Mouse (Mus musculus) midbrain, embryonic 11.5 days (tissue): Measurements from ENCODE around the gene Crebl2. TPM values are rescaled to one million over a fixed set of nuclear protein-coding genes. Genes with fewer than 3 reads are reported as not detected.

Experiments used
- ATAC-seq: fragments of 200-750 bp; cut with Nextera tagmentation; 2 replicates; pipeline ENCODE4 v1.8.0; 2017; ENCODE audit warnings: moderate TSS enrichment, moderate library complexity; ENCODE audit not compliant: low FRiP score
- DNase-seq: peaks from one replicate; pipeline ENCODE4 v3.0.0; 2015; ENCODE audit warnings: low spot score; ENCODE audit errors: missing footprints
- H3K27ac ChIP-seq: fragments of 300-500 bp; sonication (generic); 2 replicates; pipeline ENCODE4 v1.5.1; 2014; ENCODE audit warnings: low read depth, low read length
- H3K27me3 ChIP-seq: fragments of 300-500 bp; sonication (generic); 2 replicates; pipeline ENCODE4 v1.6.1; 2014; ENCODE audit warnings: mild to moderate bottlenecking, low read length, moderate library complexity, mixed read lengths; ENCODE audit not compliant: control insufficient read depth, insufficient read depth
- H3K36me3 ChIP-seq: fragments of 300-500 bp; sonication (generic); 2 replicates; pipeline ENCODE4 v1.6.1; 2014; ENCODE audit warnings: mild to moderate bottlenecking, low read length, moderate library complexity, mixed read lengths; ENCODE audit not compliant: control insufficient read depth, insufficient read depth
- H3K4me1 ChIP-seq: fragments of 300-500 bp; sonication (generic); 2 replicates; pipeline ENCODE4 v1.6.1; 2014; ENCODE audit warnings: low read length; ENCODE audit not compliant: control insufficient read depth, insufficient read depth
- H3K4me2 ChIP-seq: fragments of 300-500 bp; sonication (generic); 2 replicates; pipeline ENCODE4 v1.6.1; 2014; ENCODE audit warnings: mild to moderate bottlenecking, moderate library complexity
- H3K4me3 ChIP-seq: fragments of 300-500 bp; sonication (generic); 2 replicates; pipeline ENCODE4 v1.5.1; 2014; ENCODE audit warnings: low read depth, low read length
- H3K9ac ChIP-seq: fragments of 300-500 bp; sonication (generic); 2 replicates; pipeline ENCODE4 v1.6.1; 2014; ENCODE audit warnings: low read length
- H3K9me3 ChIP-seq: fragments of 300-500 bp; sonication (generic); 2 replicates; pipeline ENCODE4 v1.6.1; 2016; ENCODE audit warnings: low read length; ENCODE audit not compliant: control insufficient read depth
- WGBS: fragments of 180-500 bp; shearing (Covaris S2); extraction: QIAGEN DNeasy Blood & Tissue Kit; methylation state at CpG from one replicate; pipeline ENCODE4 v1.1.7; 2014; 5-methylcytosine and 5-hydroxymethylcytosine counted together
- polyA plus RNA-seq: library from polyadenylated mRNA; unstranded; fragments of >200 nt; fragmentation: Nextera tagmentation; extraction: Ambion mirVana; gene quantifications from 2 replicates; pipeline ENCODE4 v1.2.1, GENCODE M21; 2014

Gene Crebl2
- polyA plus RNA-seq, 1 experiment from 2014 or later: 0.92 TPM

- no peak for DNase-seq
- 67% methylated on average over 1 of the region's 1 CpGs for WGBS
- no peak for ATAC-seq
- Histone ChIP-seq H3K9me3 (no peaks in the 10 kb centered on the region), H3K27me3 (no peaks in the 10 kb centered on the region), H3K4me1 (no peaks in the 10 kb centered on the region), H3K4me2 (no peak overlapping the region), H3K4me3 (no peak overlapping the region), H3K36me3 (no peaks in the 10 kb centered on the region), H3K9ac (no peak overlapping the region), H3K27ac (no peak overlapping the region)
Measured at GRCm38 (mm10) chr6:134813066-134813465, 16.9 kb upstream of the Crebl2 start.

GRCm38 (mm10) chr6:134817051-134817928 is 12.7 kb upstream of the Crebl2 start:
- H3K9me3 ChIP-seq: no peaks in the 10 kb centered on the region
- WGBS: 78% methylated on average over 12 of the region's 12 CpGs
- no peak overlapping the region for H3K9ac ChIP-seq
- no peak overlapping the region for H3K4me2 ChIP-seq
- H3K4me3 ChIP-seq: no peak overlapping the region
- DNase-seq (no peak), ATAC-seq (no peak)
- no peaks in the 10 kb centered on the region for H3K27me3 ChIP-seq
- H3K4me1 ChIP-seq: no peaks in the 10 kb centered on the region
- H3K27ac ChIP-seq: no peak overlapping the region
- no peaks in the 10 kb centered on the region for H3K36me3 ChIP-seq

GRCm38 (mm10) chr6:134819741-134820140 is 10.2 kb upstream of the Crebl2 start:
- H3K9ac ChIP-seq: no peak overlapping the region
- H3K4me1 ChIP-seq: no peaks in the 10 kb centered on the region
- no peaks in the 10 kb centered on the region for H3K9me3 ChIP-seq
- no peak for ATAC-seq
- H3K27ac ChIP-seq: no peak overlapping the region
- no peak overlapping the region for H3K4me3 ChIP-seq
- H3K27me3 ChIP-seq: no peaks in the 10 kb centered on the region
- H3K4me2 ChIP-seq: no peak overlapping the region
- WGBS: 63% methylated on average over 5 of the region's 5 CpGs
- no peaks in the 10 kb centered on the region for H3K36me3 ChIP-seq
- no peak for DNase-seq

GRCm38 (mm10) chr6:134820411-134820810 is 9.5 kb upstream of the Crebl2 start:
- H3K27ac ChIP-seq: no peak overlapping the region
- no peaks in the 10 kb centered on the region for H3K9me3 ChIP-seq
- ATAC-seq: no peak
- H3K4me2 ChIP-seq: no peak overlapping the region
- no peaks in the 10 kb centered on the region for H3K4me1 ChIP-seq
- no peaks in the 10 kb centered on the region for H3K36me3 ChIP-seq
- no peak overlapping the region for H3K9ac ChIP-seq
- H3K27me3 ChIP-seq: no peaks in the 10 kb centered on the region
- 70% methylated on average over 6 of the region's 6 CpGs for WGBS
- DNase-seq: no peak
- H3K4me3 ChIP-seq: no peak overlapping the region

GRCm38 (mm10) chr6:134822844-134823243 is 7.1 kb upstream of the Crebl2 start:
- WGBS: 69% methylated on average over 10 of the region's 10 CpGs
- no peak overlapping the region for H3K4me2 ChIP-seq
- H3K4me3 ChIP-seq: no peak overlapping the region
- no peak overlapping the region for H3K27ac ChIP-seq
- ATAC-seq (no peak), DNase-seq (no peak)
- H3K36me3 ChIP-seq: no peaks in the 10 kb centered on the region
- no peaks in the 10 kb centered on the region for H3K9me3 ChIP-seq
- H3K9ac ChIP-seq: no peak overlapping the region
- no peaks in the 10 kb centered on the region for H3K4me1 ChIP-seq
- no peaks in the 10 kb centered on the region for H3K27me3 ChIP-seq

GRCm38 (mm10) chr6:134830776-134831175 is 822 bp downstream of the Crebl2 start:
- WGBS: 5% methylated on average over 10 of the region's 10 CpGs
- Histone ChIP-seq H3K9me3 (no peaks in the 10 kb centered on the region), H3K27ac (no peak overlapping the region)

GRCm38 (mm10) chr6:134834585-134835251 is 4.8 kb downstream of the Crebl2 start:
- ATAC-seq: no peak
- H3K9me3 ChIP-seq: no peaks in the 10 kb centered on the region
- no peaks in the 10 kb centered on the region for H3K36me3 ChIP-seq
- H3K27me3 ChIP-seq: no peaks in the 10 kb centered on the region
- peaks cover 4% of the 10 kb centered on the region; the same call in 1 of the 2 replicates for H3K4me1 ChIP-seq
- no peak overlapping the region for H3K9ac ChIP-seq
- no peak overlapping the region for H3K4me3 ChIP-seq
- 85% methylated on average over 9 of the region's 9 CpGs for WGBS
- no peak overlapping the region for H3K4me2 ChIP-seq
- no peak for DNase-seq
- H3K27ac ChIP-seq: no peak overlapping the region

More at GRCm38 (mm10) chr6:134830776-134831175, 822 bp downstream of the Crebl2 start:
- Histone ChIP-seq H3K4me1 (peaks cover 11% of the 10 kb centered on the region), H3K9ac (peak overlapping the region; percentile 67), H3K36me3 (no peaks in the 10 kb centered on the region), H3K27me3 (no peaks in the 10 kb centered on the region), H3K4me2 (peak overlapping the region; percentile 66), H3K4me3 (peak overlapping the region; percentile 71)
- ATAC-seq: no peak
- no peak for DNase-seq

- no peak for ATAC-seq
- Histone ChIP-seq H3K9me3 (no peaks in the 10 kb centered on the region), H3K4me1 (no peaks in the 10 kb centered on the region), H3K4me3 (no peak overlapping the region), H3K4me2 (no peak overlapping the region), H3K36me3 (no peaks in the 10 kb centered on the region), H3K27ac (no peak overlapping the region), H3K27me3 (no peaks in the 10 kb centered on the region), H3K9ac (no peak overlapping the region)
- WGBS: 88% methylated on average over 4 of the region's 4 CpGs
- DNase-seq: no peak
Measured at GRCm38 (mm10) chr6:134838111-134838510, 8.2 kb downstream of the Crebl2 start.

- H3K4me2 ChIP-seq: no peak overlapping the region
- no peaks in the 10 kb centered on the region for H3K27me3 ChIP-seq
- H3K9ac ChIP-seq: no peak overlapping the region
- WGBS: 76% methylated on average over 2 of the region's 2 CpGs
- H3K4me3 ChIP-seq: no peak overlapping the region
- no peaks in the 10 kb centered on the region for H3K9me3 ChIP-seq
- DNase-seq: no peak
- no peaks in the 10 kb centered on the region for H3K4me1 ChIP-seq
- H3K27ac ChIP-seq: no peak overlapping the region
- ATAC-seq: no peak
- no peaks in the 10 kb centered on the region for H3K36me3 ChIP-seq
Measured at GRCm38 (mm10) chr6:134840346-134840745, 10.4 kb downstream of the Crebl2 start.
